Mouse (Mus musculus) embryonic facial prominence, embryonic 14.5 days (tissue): ENCODE data around the gene Fam178b. TPM values are rescaled to one million over a fixed set of nuclear protein-coding genes. Genes with fewer than 3 reads are reported as not detected.

Experiments used
- ATAC-seq: fragments of 200-750 bp; cut with Nextera tagmentation; 2 replicates; pipeline ENCODE4 v1.8.0; 2017; ENCODE audit warnings: low read depth, moderate number of reproducible peaks, moderate TSS enrichment
- DNase-seq: peaks from one replicate; pipeline ENCODE4 v3.0.0-alpha.2; 2015; ENCODE audit warnings: low spot score
- H3K27ac ChIP-seq: fragments of 300-500 bp; sonication (generic); replicated peaks from 2 replicates; pipeline ENCODE4 v1.5.1; 2014; ENCODE audit warnings: low read depth, mild to moderate bottlenecking, low read length, moderate library complexity
- H3K27me3 ChIP-seq: fragments of 300-500 bp; sonication (generic); replicated peaks from 2 replicates; pipeline ENCODE4 v1.6.1; 2014; ENCODE audit warnings: low read length; ENCODE audit not compliant: control insufficient read depth, insufficient read depth
- H3K36me3 ChIP-seq: fragments of 300-500 bp; sonication (generic); 2 replicates; pipeline ENCODE4 v1.6.1; 2014; ENCODE audit warnings: low read length, mixed read lengths; ENCODE audit not compliant: control insufficient read depth, insufficient read depth
- H3K4me1 ChIP-seq: fragments of 300-500 bp; sonication (generic); 2 replicates; pipeline ENCODE4 v1.6.1; 2014; ENCODE audit warnings: antibody characterized with exemption, low read length; ENCODE audit not compliant: control insufficient read depth, insufficient read depth
- H3K4me2 ChIP-seq: fragments of 300-500 bp; sonication (generic); 2 replicates; pipeline ENCODE4 v1.6.1; 2014; ENCODE audit warnings: low read depth, mild to moderate bottlenecking, low read length, moderate library complexity, mixed read lengths
- H3K4me3 ChIP-seq: fragments of 300-500 bp; sonication (generic); 2 replicates; pipeline ENCODE4 v1.5.1; 2014; ENCODE audit warnings: low read depth, mild to moderate bottlenecking, low read length
- H3K9ac ChIP-seq: fragments of 300-500 bp; sonication (generic); 2 replicates; pipeline ENCODE4 v1.6.1; 2014; ENCODE audit warnings: low read depth, mild to moderate bottlenecking, low read length, moderate library complexity, mixed read lengths
- H3K9me3 ChIP-seq: fragments of 300-500 bp; sonication (generic); 2 replicates; pipeline ENCODE4 v1.6.1; 2016; ENCODE audit warnings: low read length; ENCODE audit not compliant: control insufficient read depth
- WGBS: fragments of 180-500 bp; shearing (Covaris S2); extraction: QIAGEN DNeasy Blood & Tissue Kit; methylation state at CpG from one replicate; pipeline ENCODE4 v1.1.7; 2014; 5-methylcytosine and 5-hydroxymethylcytosine counted together
- polyA plus RNA-seq: library from polyadenylated mRNA; unstranded; fragments of >200 nt; fragmentation: Nextera tagmentation; extraction: Ambion mirVana; gene quantifications from 2 replicates; pipeline ENCODE4 v1.2.1, GENCODE M21; 2014

Gene Fam178b
- polyA plus RNA-seq, 1 experiment from 2014 or later = 1.6 TPM

DNA sequence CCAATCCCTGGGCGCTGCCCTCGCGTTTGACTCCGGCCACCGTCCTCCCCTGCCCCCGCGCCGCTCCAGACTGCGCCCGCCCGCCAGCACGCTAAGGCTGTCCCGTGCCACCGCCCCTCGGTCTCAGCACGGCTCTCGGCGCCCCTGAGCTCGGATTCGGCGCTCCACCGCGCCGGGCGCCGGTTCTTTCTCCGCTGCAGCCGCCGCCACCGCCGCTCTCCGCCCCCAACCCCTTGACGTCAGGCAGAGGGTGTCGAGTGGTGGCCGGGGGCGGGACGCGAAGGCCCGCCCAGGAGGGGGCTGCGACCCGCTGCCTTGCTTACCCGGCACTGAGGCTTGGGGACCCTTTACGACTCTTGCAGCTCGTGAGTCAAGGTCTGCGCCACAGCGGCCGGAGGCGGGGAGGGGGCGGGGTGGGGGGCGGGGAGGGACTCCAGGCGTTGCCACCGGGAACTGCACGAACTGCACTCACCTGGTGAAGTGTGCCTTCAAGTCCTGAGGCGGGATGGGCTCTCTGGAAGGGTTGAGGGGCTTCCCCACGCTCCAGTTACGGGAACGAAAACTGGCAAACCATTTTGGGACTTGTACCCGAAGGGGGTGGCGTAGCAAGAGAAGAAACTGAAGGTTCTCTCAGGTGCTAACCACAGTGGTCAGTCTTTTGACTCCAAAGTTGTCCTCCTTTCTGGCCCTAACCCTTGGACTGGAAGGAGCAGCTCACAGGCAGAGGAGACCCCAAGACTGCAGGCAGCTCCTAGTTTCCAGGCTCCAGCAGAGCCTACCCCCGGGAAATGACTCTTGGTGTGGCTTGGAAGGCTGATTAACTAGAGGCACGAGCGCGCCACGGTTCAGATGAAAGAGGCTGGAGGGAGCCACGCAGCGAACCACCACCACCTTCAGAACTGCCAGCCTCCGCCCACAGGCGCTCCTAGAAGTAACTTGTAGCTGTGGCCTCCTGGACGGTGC is 124.7 kb downstream of the Fam178b start, which contains the start of gene Sema4c:
Gene Sema4c, minus strand, starts transcription at position 319 of the 963 bp plus-strand sequence.
- peak within 1 kb of the TSS; percentile 100 for H3K27ac ChIP-seq
- peak within 1 kb of the TSS; percentile 97 for H3K9ac ChIP-seq
- no peaks in the 10 kb centered on the region for H3K27me3 ChIP-seq
- H3K4me1 ChIP-seq = peaks cover 24% of the 10 kb centered on the region
- peak within 1 kb of the TSS; percentile 96 for H3K4me3 ChIP-seq
- peak within 1 kb of the TSS; percentile 90 for H3K4me2 ChIP-seq
- 1% methylated on average over 44 of the region's 69 CpGs for WGBS
- H3K36me3 ChIP-seq = peaks cover 16% of the 10 kb centered on the region
- no peaks in the 10 kb centered on the region for H3K9me3 ChIP-seq
- ATAC-seq (peak; percentile 67), DNase-seq (peak; percentile 93)

- peaks cover 24% of the 10 kb centered on the region for H3K36me3 ChIP-seq
- ATAC-seq = peak; percentile 85
- peak overlapping the region; percentile 100 for H3K27ac ChIP-seq
- peak; percentile 95 for DNase-seq
- peak overlapping the region; percentile 96 for H3K4me3 ChIP-seq
- H3K9me3 ChIP-seq = no peaks in the 10 kb centered on the region
- H3K9ac ChIP-seq = peak overlapping the region; percentile 97
- WGBS = under 1% methylated on average over 18 of the region's 48 CpGs
- no peaks in the 10 kb centered on the region for H3K27me3 ChIP-seq
- peaks cover 24% of the 10 kb centered on the region for H3K4me1 ChIP-seq
- peak overlapping the region; percentile 90 for H3K4me2 ChIP-seq
Measured at GRCm38 (mm10) chr1:36557457-36558011, 125.4 kb downstream of the Fam178b start.

- H3K27me3 ChIP-seq = no peaks in the 10 kb centered on the region
- H3K4me3 ChIP-seq = peak overlapping the region; percentile 96
- peaks cover 24% of the 10 kb centered on the region for H3K4me1 ChIP-seq
- ATAC-seq (peak; percentile 86), DNase-seq (peak; percentile 95)
- peak overlapping the region; percentile 97 for H3K9ac ChIP-seq
- H3K27ac ChIP-seq = peak overlapping the region; percentile 100
- H3K4me2 ChIP-seq = peak overlapping the region; percentile 90
- H3K36me3 ChIP-seq = peaks cover 31% of the 10 kb centered on the region
- no peaks in the 10 kb centered on the region for H3K9me3 ChIP-seq
- under 1% methylated on average over 35 of the region's 52 CpGs for WGBS
Measured at GRCm38 (mm10) chr1:36556553-36557456, 126.2 kb downstream of the Fam178b start.

DNA sequence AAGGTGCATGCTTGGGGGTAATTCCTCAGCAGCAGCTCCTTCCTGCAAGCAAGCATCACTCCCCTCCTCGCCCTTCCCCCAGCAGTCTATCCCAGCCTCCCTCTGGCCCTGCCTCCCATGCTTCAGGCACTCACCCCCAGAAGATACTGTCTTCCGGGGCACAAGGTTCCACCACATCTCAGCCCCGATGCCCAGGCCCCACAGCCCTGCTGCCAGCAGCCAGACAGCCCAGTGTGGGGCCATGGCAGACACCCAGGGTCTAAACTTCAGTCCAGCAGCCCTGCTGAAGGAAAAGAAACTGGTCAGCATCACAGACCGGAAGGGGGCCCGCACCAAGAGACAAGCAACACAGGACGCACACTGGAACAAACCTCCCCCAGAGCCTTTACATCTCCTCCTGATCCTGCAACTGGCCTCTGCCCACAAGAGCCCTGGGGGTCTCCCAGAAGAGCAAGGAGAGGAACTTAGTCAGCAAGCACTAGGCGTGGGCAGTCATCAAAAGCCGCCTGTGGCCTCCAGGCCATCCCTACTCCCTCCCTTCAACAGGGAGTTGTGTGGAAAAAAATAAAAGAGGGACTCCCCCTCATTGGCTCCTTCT is 127.1 kb downstream of the Fam178b start:
- WGBS = 3% methylated on average over 7 of the region's 8 CpGs
- no peak for DNase-seq
- Histone ChIP-seq H3K27ac (peak overlapping the region; percentile 100), H3K4me2 (peak overlapping the region; percentile 90), H3K4me3 (peak overlapping the region; percentile 96), H3K9ac (peak overlapping the region; percentile 97), H3K36me3 (peaks cover 40% of the 10 kb centered on the region), H3K9me3 (no peaks in the 10 kb centered on the region), H3K27me3 (no peaks in the 10 kb centered on the region), H3K4me1 (peaks cover 24% of the 10 kb centered on the region)
- ATAC-seq = no peak

DNA sequence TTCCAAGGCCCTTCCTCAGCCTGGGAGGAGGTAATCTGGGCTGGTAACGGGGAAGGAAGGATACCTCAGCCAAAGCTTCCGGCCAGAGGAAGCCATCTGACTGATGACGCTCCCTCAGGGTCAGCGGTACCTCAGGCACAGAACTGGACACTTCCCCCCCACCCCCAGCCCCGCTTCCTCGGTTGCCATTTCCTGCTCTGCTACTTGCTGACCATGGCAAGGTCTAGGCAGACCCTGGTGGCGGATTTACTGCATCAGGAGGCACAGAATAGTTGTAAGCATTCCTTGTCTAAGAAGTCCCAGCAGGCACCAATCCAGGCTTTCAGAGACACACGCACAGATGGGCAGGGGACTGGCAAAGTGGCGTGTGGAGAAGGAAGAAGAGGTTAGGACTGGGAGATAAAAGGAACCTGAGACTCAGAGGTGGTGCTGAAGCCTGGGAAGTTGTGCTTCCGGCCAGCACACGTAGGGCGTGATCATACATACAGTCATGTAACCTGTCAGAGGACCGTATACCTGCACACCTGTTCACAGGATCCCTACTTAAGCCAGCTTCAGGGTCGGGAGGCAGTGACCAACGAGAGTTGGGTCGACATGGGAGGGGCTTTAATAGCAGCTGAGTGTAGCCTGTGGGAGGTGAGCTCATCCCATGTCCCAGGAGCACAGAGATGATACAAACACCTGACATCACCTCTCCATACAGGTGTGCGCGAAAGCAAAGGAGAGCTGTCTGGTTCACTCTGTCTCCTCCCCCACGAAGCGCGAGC is 128.2 kb downstream of the Fam178b start:
- Histone ChIP-seq H3K4me3 (peak overlapping the region; percentile 96), H3K9ac (peak overlapping the region; percentile 97), H3K27me3 (no peaks in the 10 kb centered on the region), H3K36me3 (peaks cover 51% of the 10 kb centered on the region), H3K27ac (peak overlapping the region; percentile 100; the same call in 1 of the 2 replicates), H3K4me2 (peak overlapping the region; percentile 90), H3K9me3 (no peaks in the 10 kb centered on the region), H3K4me1 (peaks cover 22% of the 10 kb centered on the region)
- DNase-seq (no peak), ATAC-seq (no peak)
- 65% methylated on average over 21 of the region's 21 CpGs for WGBS

DNA sequence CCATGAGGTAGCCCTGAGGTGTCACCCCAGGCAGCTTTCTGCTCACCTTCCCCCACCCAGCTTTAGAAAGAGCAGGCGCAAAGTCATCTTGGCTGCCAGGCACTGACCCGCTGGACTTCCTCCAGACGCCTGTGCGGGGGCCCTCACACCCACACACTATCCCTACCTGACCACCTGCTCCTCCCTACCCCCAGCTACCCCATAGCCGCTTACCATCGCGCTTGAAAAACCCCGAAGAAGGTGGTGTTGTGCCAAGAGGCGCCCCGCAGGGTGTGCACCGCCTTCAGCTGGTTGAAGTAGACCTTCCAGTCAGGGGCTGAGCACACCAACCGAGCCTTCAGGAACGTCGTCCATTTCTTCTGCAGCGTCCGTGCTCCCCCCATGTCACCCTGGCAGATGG is 130.5 kb downstream of the Fam178b start:
- 89% methylated on average over 16 of the region's 16 CpGs for WGBS
- no peak for DNase-seq
- Histone ChIP-seq H3K4me1 (peaks cover 20% of the 10 kb centered on the region), H3K9me3 (no peaks in the 10 kb centered on the region), H3K27ac (no peak overlapping the region), H3K4me2 (no peak overlapping the region), H3K27me3 (no peaks in the 10 kb centered on the region), H3K9ac (no peak overlapping the region), H3K4me3 (no peak overlapping the region), H3K36me3 (peaks cover 63% of the 10 kb centered on the region)
- ATAC-seq = no peak

GRCm38 (mm10) chr1:36551904-36552303 is 131.1 kb downstream of the Fam178b start:
- Histone ChIP-seq H3K36me3 (peaks cover 63% of the 10 kb centered on the region), H3K4me1 (peaks cover 22% of the 10 kb centered on the region)
- 82% methylated on average over 16 of the region's 17 CpGs for WGBS

More at GRCm38 (mm10) chr1:36551904-36552303, 131.1 kb downstream of the Fam178b start:
- no peaks in the 10 kb centered on the region for H3K9me3 ChIP-seq
- ATAC-seq (no peak), DNase-seq (no peak)
- H3K9ac ChIP-seq = no peak overlapping the region
- H3K4me2 ChIP-seq = no peak overlapping the region
- no peak overlapping the region for H3K4me3 ChIP-seq
- no peaks in the 10 kb centered on the region for H3K27me3 ChIP-seq
- no peak overlapping the region for H3K27ac ChIP-seq
